In genomic region chr6:117778027-117778426, GRCm38 (mm10) we compare ENCODE assay signal across 17 mouse cellular contexts.
DNase-seq lines count a peak whose midpoint lies in the region; ATAC-seq and TF ChIP-seq lines count a peak whose summit lies in the region.
"Had no signal": no experiment of that assay in that cellular context is flagged by ENCODE, and none has a peak within 500 bp of the region (broad histone marks: within the 10 kb centered on the region; RNA-seq: fewer than 3 reads in every experiment).

No protein-coding gene starts in this region.

- no peak overlapping the region for H3K4me2 ChIP-seq in lung, embryonic 14.5 days
- no peak overlapping the region for H3K4me2 ChIP-seq in stomach, postnatal 0 days (replicated peaks; ENCODE audit: low read depth)
- H3K4me2 ChIP-seq: embryonic facial prominence, embryonic 15.5 days; heart, embryonic 15.5 days; hindbrain, embryonic 14.5 days; limb, embryonic 12.5 days; midbrain, embryonic 12.5 days had no signal

- no peak for TF ChIP-seq CTCF in gastrocnemius, adult 2 months (IDR thresholded peaks at IDR 0.05)
- no peak for TF ChIP-seq CTCF in lung, embryonic 14.5 days (IDR thresholded peaks at IDR 0.05; ENCODE audit: low read depth)
- no peak for TF ChIP-seq CTCF in liver, adult 2 months (IDR thresholded peaks at IDR 0.05; ENCODE audit: low read depth, low read length)
- no peak for TF ChIP-seq CTCF in stomach, postnatal 0 days (IDR thresholded peaks at IDR 0.05; ENCODE audit: low read depth)

- TF ChIP-seq EP300 in stomach, postnatal 0 days (optimal IDR thresholded peaks at IDR 0.05), result no peak

- no peak overlapping the region for H3K4me3 ChIP-seq in gastrocnemius, adult 2 months
- no peak overlapping the region for H3K4me3 ChIP-seq in lung, embryonic 14.5 days (ENCODE audit: low read depth, low read length)
- H3K4me3 ChIP-seq in liver, adult 2 months (ENCODE audit: insufficient read depth, low read depth, low read length), result no peak overlapping the region
- H3K4me3 ChIP-seq in stomach, postnatal 0 days (ENCODE audit: low read depth, low read length), result no peak overlapping the region
- H3K4me3 ChIP-seq: embryonic facial prominence, embryonic 15.5 days; heart, embryonic 15.5 days; limb, embryonic 12.5 days; midbrain, embryonic 12.5 days had no signal

- H3K36me3 ChIP-seq in lung, embryonic 14.5 days (ENCODE audit: insufficient read depth), result no peaks in the 10 kb centered on the region
- H3K36me3 ChIP-seq in liver, adult 2 months (ENCODE audit: control insufficient read depth, insufficient read depth, low read length), result no peaks in the 10 kb centered on the region
- H3K36me3 ChIP-seq in stomach, postnatal 0 days (ENCODE audit: control insufficient read depth, insufficient read depth, low read length), result no peaks in the 10 kb centered on the region
- H3K36me3 ChIP-seq: embryonic facial prominence, embryonic 15.5 days; heart, embryonic 15.5 days; limb, embryonic 12.5 days; midbrain, embryonic 12.5 days had no signal

- DNase-seq in gastrocnemius, adult 2 months, result no peak
- DNase-seq in gastrocnemius, postnatal 36 days, result no peak
- DNase-seq in lung, embryonic 14.5 days, result peak; percentile 10
- DNase-seq in lung, adult 18-20 months, result no peak
- peak; percentile 55 for DNase-seq in liver, adult 2 months (ENCODE audit: extremely low read depth, low read depth, low spot score)
- peak; percentile 10 for DNase-seq in stomach, postnatal 0 days (ENCODE audit: low spot score)
- DNase-seq in yolk sac, embryonic 10.5 days (ENCODE audit: low spot score), result no peak
- DNase-seq: cerebellum, adult 9-10 months; spleen, adult 18-20 months; thymus, postnatal 25 days had no signal

- WGBS in lung, embryonic 14.5 days, result 59% methylated on average over 2 of the region's 2 CpGs
- WGBS in liver, adult 2 months, result 35% methylated on average over 2 of the region's 2 CpGs
- 80% methylated on average over 2 of the region's 2 CpGs for WGBS in stomach, postnatal 0 days

- no peaks in the 10 kb centered on the region for H3K27me3 ChIP-seq in lung, embryonic 14.5 days (ENCODE audit: insufficient read depth, low read length)
- no peaks in the 10 kb centered on the region for H3K27me3 ChIP-seq in liver, adult 2 months (ENCODE audit: control insufficient read depth, insufficient read depth, low read length)
- no peaks in the 10 kb centered on the region for H3K27me3 ChIP-seq in stomach, postnatal 0 days (ENCODE audit: control insufficient read depth, insufficient read depth, low read length)
- H3K27me3 ChIP-seq: embryonic facial prominence, embryonic 15.5 days; heart, embryonic 15.5 days; limb, embryonic 12.5 days; midbrain, embryonic 12.5 days had no signal

- H3K79me2 ChIP-seq in liver, adult 2 months (ENCODE audit: control insufficient read depth, insufficient read depth, low read length), result no peaks in the 10 kb centered on the region

- no peak for TF ChIP-seq POLR2A in liver, adult 2 months (IDR thresholded peaks at IDR 0.05; ENCODE audit: extremely low read depth, insufficient read depth, low read length)

- ATAC-seq in lung, embryonic 14.5 days (ENCODE audit: insufficient read depth), result 0 out of 2 replicates have a peak, but pooled peaks have one; percentile 35
- ATAC-seq in stomach, postnatal 0 days (ENCODE audit: low FRiP score, low TSS enrichment), result no peak
- ATAC-seq: forebrain, embryonic 14.5 days; inflammation-experienced regulatory T-cells, adult 6 months had no signal

- no peaks in the 10 kb centered on the region for H3K4me1 ChIP-seq in lung, embryonic 14.5 days (ENCODE audit: insufficient read depth)
- H3K4me1 ChIP-seq in liver, adult 2 months (ENCODE audit: control insufficient read depth, insufficient read depth, low read length), result no peaks in the 10 kb centered on the region
- H3K4me1 ChIP-seq in stomach, postnatal 0 days (replicated peaks; ENCODE audit: control insufficient read depth, insufficient read depth), result no peaks in the 10 kb centered on the region
- H3K4me1 ChIP-seq: embryonic facial prominence, embryonic 15.5 days; heart, embryonic 15.5 days; limb, embryonic 12.5 days; midbrain, embryonic 12.5 days had no signal

- H3K27ac ChIP-seq in gastrocnemius, adult 2 months, result peak overlapping the region; percentile 68
- no peak overlapping the region for H3K27ac ChIP-seq in lung, embryonic 14.5 days (ENCODE audit: low read depth)
- H3K27ac ChIP-seq in liver, adult 2 months (replicated peaks; ENCODE audit: insufficient read depth, low read depth, low read length), result no peak overlapping the region
- no peak overlapping the region for H3K27ac ChIP-seq in stomach, postnatal 0 days (replicated peaks)
- H3K27ac ChIP-seq: embryonic facial prominence, embryonic 15.5 days; heart, embryonic 15.5 days; hindbrain, embryonic 14.5 days; limb, embryonic 12.5 days; midbrain, embryonic 12.5 days had no signal

- H3K9me3 ChIP-seq in lung, embryonic 14.5 days (ENCODE audit: low read depth, low read length), result no peaks in the 10 kb centered on the region
- no peaks in the 10 kb centered on the region for H3K9me3 ChIP-seq in stomach, postnatal 0 days (ENCODE audit: control insufficient read depth, low read length)
- H3K9me3 ChIP-seq: embryonic facial prominence, embryonic 15.5 days; heart, embryonic 15.5 days; limb, embryonic 12.5 days; midbrain, embryonic 12.5 days had no signal

- intact Hi-C loops in gastrocnemius, adult 2 months (cut with DNase I), result no loop called here
- intact Hi-C loops in gastrocnemius, postnatal 36 days (cut with DNase I), result no loop called here

- no peak overlapping the region for H3K9ac ChIP-seq in lung, embryonic 14.5 days
- H3K9ac ChIP-seq in liver, adult 2 months (ENCODE audit: low read depth, low read length), result no peak overlapping the region
- H3K9ac ChIP-seq in stomach, postnatal 0 days (ENCODE audit: low read length), result no peak overlapping the region
- H3K9ac ChIP-seq: embryonic facial prominence, embryonic 15.5 days; heart, embryonic 15.5 days; hindbrain, embryonic 14.5 days; limb, embryonic 12.5 days; midbrain, embryonic 12.5 days had no signal

Comparison
In these comparisons a context has a peak if more than half of its experiments do, and no peak if none do; other contexts are left out.
1. DNase-seq: peak in lung, embryonic 14.5 days (single experiment), liver, adult 2 months (single experiment) and stomach, postnatal 0 days (single experiment); none in gastrocnemius, adult 2 months (single experiment), gastrocnemius, postnatal 36 days (0 of 2), lung, adult 18-20 months (0 of 2) and yolk sac, embryonic 10.5 days (single experiment).